Mouse (Mus musculus) cerebellum, adult 2 months (tissue): ENCODE data around the gene Slc16a11.

Experiments
- CTCF ChIP-seq: fragments of 200-500 bp; IDR thresholded peaks from 2 replicates; pipeline ENCODE4 v1.5.1; 2011; ENCODE audit warnings: low read depth, mild to moderate bottlenecking, control low read depth, low read length, moderate library complexity, borderline replicate concordance; ENCODE audit not compliant: insufficient read depth
- POLR2A ChIP-seq: fragments of 200-500 bp; IDR thresholded peaks from 2 replicates; pipeline ENCODE4 v1.6.1; 2011; ENCODE audit warnings: low read length, control low read depth, borderline replicate concordance; ENCODE audit not compliant: insufficient read depth

DNA sequence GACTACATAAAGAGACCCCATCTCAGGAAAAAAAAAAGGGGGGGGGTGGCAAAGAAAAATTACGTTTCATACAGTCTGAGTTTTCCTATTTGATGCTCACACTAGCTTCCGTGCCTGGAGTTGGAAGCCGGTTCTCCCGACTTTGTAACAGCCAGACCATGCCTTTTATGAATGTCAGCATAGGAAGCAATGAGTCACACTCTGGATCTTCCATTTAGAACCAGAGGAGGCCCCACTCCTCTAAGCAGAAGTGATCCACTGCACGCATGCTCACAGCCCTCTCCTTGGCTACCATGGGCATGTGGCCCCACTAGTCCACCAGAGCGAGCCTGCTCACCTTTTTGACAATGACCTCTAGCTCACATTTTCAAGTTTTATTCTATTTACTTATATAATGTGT, 21.4 kb upstream of the Slc16a11 start:
- no peak for TF ChIP-seq CTCF
- TF ChIP-seq POLR2A = no peak
